In the genomic region with DNA sequence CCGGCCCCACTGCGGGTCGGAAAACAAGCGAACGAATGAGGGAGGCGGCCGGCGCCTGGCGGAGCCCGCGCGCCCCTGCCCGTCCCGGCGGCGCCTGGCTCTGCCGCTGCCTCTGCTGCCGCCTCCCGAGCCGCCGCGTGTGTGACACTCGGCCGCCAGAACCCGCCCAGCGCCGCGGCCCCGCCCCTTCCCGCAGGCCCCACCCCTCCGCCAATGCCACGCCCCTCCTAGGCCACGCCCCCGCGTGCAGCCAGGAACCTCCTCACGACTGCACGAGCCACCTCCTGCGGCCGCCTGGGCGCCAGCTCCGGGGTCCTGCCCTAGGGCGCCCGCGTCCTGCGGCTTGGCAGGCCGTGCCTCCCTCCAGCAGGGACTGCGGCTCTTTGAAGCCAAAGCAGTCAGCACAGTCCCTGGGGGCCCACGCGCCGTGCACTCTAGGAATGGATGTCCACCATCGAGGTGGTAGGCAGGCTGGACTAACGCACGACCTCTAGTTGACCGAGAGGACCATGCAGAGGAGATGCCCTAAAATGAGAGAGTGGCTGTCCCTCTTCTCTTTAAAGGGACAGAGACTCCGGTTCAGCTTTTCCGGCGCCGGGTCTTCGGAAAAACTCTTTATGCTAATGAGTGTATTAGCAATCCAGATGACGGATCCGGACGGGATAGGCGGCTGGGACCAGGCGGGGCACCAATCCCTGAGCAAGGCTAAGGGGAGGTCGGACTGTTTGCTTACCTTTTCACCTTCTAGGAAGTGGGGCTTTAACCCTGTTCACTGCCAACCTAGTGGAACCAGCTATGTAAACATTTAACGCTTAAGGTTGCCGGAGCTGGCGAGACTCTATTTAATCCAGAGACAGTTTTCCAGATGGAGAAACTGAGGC, we compare ENCODE assay signal across 8 mouse cellular contexts. TPM values are rescaled to one million over a fixed set of nuclear protein-coding genes. Genes with fewer than 3 reads are reported as not detected.
DNase-seq lines count a peak whose midpoint lies in the region; ATAC-seq and TF ChIP-seq lines count a peak whose summit lies in the region.

No protein-coding gene starts in this region.

- peak overlapping the region; percentile 89 for H3K4me3 ChIP-seq in ES-Bruce4 (ENCODE audit: low read depth, low read length)
- peak overlapping the region; percentile 85 for H3K4me3 ChIP-seq in forebrain, embryonic 13.5 days
- H3K4me3 ChIP-seq in liver, embryonic 15.5 days (replicated peaks), result peak overlapping the region; percentile 91
- H3K4me3 ChIP-seq in neural tube, embryonic 11.5 days (ENCODE audit: low read depth, low read length), result peak overlapping the region; percentile 67
- H3K4me3 ChIP-seq in stomach, embryonic 16.5 days (replicated peaks; ENCODE audit: low read length), result peak overlapping the region; percentile 84

- WGBS in forebrain, embryonic 13.5 days, result under 1% methylated on average over 51 of the region's 68 CpGs
- WGBS in liver, embryonic 15.5 days (ENCODE audit: insufficient replicate concordance), result 1% methylated on average over 68 of the region's 68 CpGs
- whole genome bisulfite sequencing in neural tube, embryonic 11.5 days, result under 1% methylated on average over 44 of the region's 68 CpGs
- WGBS in stomach, embryonic 16.5 days, result under 1% methylated on average over 64 of the region's 68 CpGs

- 0 out of 2 replicates have a peak, but pooled peaks have one; percentile 33 for TF ChIP-seq EP300 in ES-Bruce4 (IDR thresholded peaks at IDR 0.05; ENCODE audit: insufficient read depth, low read depth, low read length)

- no peaks in the 10 kb centered on the region for H3K9me3 ChIP-seq in ES-Bruce4 (replicated peaks; ENCODE audit: control insufficient read depth, insufficient read depth, low read length, poor library complexity, severe bottlenecking)
- no peaks in the 10 kb centered on the region for H3K9me3 ChIP-seq in forebrain, embryonic 13.5 days (replicated peaks)
- no peaks in the 10 kb centered on the region for H3K9me3 ChIP-seq in liver, embryonic 15.5 days (replicated peaks)
- no peaks in the 10 kb centered on the region for H3K9me3 ChIP-seq in neural tube, embryonic 11.5 days (ENCODE audit: control insufficient read depth, low read length)
- no peaks in the 10 kb centered on the region for H3K9me3 ChIP-seq in stomach, embryonic 16.5 days (replicated peaks; ENCODE audit: control insufficient read depth, low read length)

- peak; percentile 8 for TF ChIP-seq POLR2A in ES-Bruce4 (IDR thresholded peaks at IDR 0.05; ENCODE audit: insufficient read depth, low read length)

- no peaks in the 10 kb centered on the region for H3K4me1 ChIP-seq in ES-Bruce4 (ENCODE audit: control insufficient read depth, insufficient read depth, low read length)
- peaks cover 70% of the 10 kb centered on the region for H3K4me1 ChIP-seq in forebrain, embryonic 13.5 days
- peaks cover 69% of the 10 kb centered on the region for H3K4me1 ChIP-seq in liver, embryonic 15.5 days (replicated peaks)
- H3K4me1 ChIP-seq in neural tube, embryonic 11.5 days (ENCODE audit: control insufficient read depth, insufficient read depth, low read length), result peaks cover 11% of the 10 kb centered on the region
- H3K4me1 ChIP-seq in stomach, embryonic 16.5 days (ENCODE audit: control insufficient read depth, insufficient read depth, low read length), result peaks cover 28% of the 10 kb centered on the region

- DNase-seq in heart, postnatal 10 days, result peak; percentile 95 to 96
- peak; percentile 97 to 98 for DNase-seq in kidney, postnatal 4 days
- DNase-seq in neural tube, embryonic 11.5 days (ENCODE audit: low spot score), result peak; percentile 94

- peak; percentile 66 for ATAC-seq in cerebellum, adult (ENCODE audit: insufficient number of reproducible peaks, low FRiP score, low TSS enrichment)
- ATAC-seq in forebrain, embryonic 13.5 days, result peak; percentile 90
- peak; percentile 83 for ATAC-seq in liver, embryonic 15.5 days (ENCODE audit: insufficient read depth)
- peak; percentile 89 for ATAC-seq in neural tube, embryonic 11.5 days (ENCODE audit: insufficient read depth, low FRiP score, low TSS enrichment)
- ATAC-seq in stomach, embryonic 16.5 days (ENCODE audit: insufficient read depth, low FRiP score), result peak; percentile 91

- H3K9ac ChIP-seq in ES-Bruce4 (ENCODE audit: low read depth, poor library complexity, severe bottlenecking), result peak overlapping the region; percentile 96
- H3K9ac ChIP-seq in forebrain, embryonic 13.5 days, result peak overlapping the region; percentile 92
- peak overlapping the region; percentile 95 for H3K9ac ChIP-seq in liver, embryonic 15.5 days
- H3K9ac ChIP-seq in neural tube, embryonic 11.5 days (ENCODE audit: low read length), result peak overlapping the region; percentile 76
- H3K9ac ChIP-seq in stomach, embryonic 16.5 days (ENCODE audit: low read length), result peak overlapping the region; percentile 95

- no peak for TF ChIP-seq CTCF in ES-Bruce4 (IDR thresholded peaks at IDR 0.05; ENCODE audit: low read depth, low read length)

- peak overlapping the region; percentile 36; the same call in 1 of the 2 replicates for H3K27ac ChIP-seq in ES-Bruce4 (ENCODE audit: insufficient read depth, low read length)
- H3K27ac ChIP-seq in forebrain, embryonic 13.5 days, result peak overlapping the region; percentile 92
- peak overlapping the region; percentile 94 for H3K27ac ChIP-seq in liver, embryonic 15.5 days (replicated peaks)
- peak overlapping the region; percentile 80 for H3K27ac ChIP-seq in neural tube, embryonic 11.5 days (ENCODE audit: low read depth, low read length)
- H3K27ac ChIP-seq in stomach, embryonic 16.5 days (ENCODE audit: low read length), result peak overlapping the region; percentile 100

- H3K4me2 ChIP-seq in forebrain, embryonic 13.5 days, result peak overlapping the region; percentile 83
- H3K4me2 ChIP-seq in liver, embryonic 15.5 days, result peak overlapping the region; percentile 99
- peak overlapping the region; percentile 94 for H3K4me2 ChIP-seq in neural tube, embryonic 11.5 days (ENCODE audit: low read depth)
- peak overlapping the region; percentile 98 for H3K4me2 ChIP-seq in stomach, embryonic 16.5 days (ENCODE audit: low read depth, low read length)

- H3K36me3 ChIP-seq in ES-Bruce4 (ENCODE audit: control insufficient read depth, insufficient read depth, low read length, poor library complexity, severe bottlenecking), result no peaks in the 10 kb centered on the region
- H3K36me3 ChIP-seq in forebrain, embryonic 13.5 days (ENCODE audit: poor library complexity, severe bottlenecking), result peaks cover 6% of the 10 kb centered on the region; the same call in 1 of the 2 replicates
- peaks cover 12% of the 10 kb centered on the region; the same call in 1 of the 2 replicates for H3K36me3 ChIP-seq in liver, embryonic 15.5 days (replicated peaks)
- H3K36me3 ChIP-seq in neural tube, embryonic 11.5 days (ENCODE audit: control insufficient read depth, insufficient read depth, low read length), result no peaks in the 10 kb centered on the region
- no peaks in the 10 kb centered on the region for H3K36me3 ChIP-seq in stomach, embryonic 16.5 days (ENCODE audit: control insufficient read depth, insufficient read depth, low read length)

- peaks cover 10% of the 10 kb centered on the region for H3K27me3 ChIP-seq in ES-Bruce4 (ENCODE audit: control insufficient read depth, insufficient read depth, low read length, poor library complexity, severe bottlenecking)
- H3K27me3 ChIP-seq in forebrain, embryonic 13.5 days, result no peaks in the 10 kb centered on the region
- H3K27me3 ChIP-seq in liver, embryonic 15.5 days, result peaks cover 24% of the 10 kb centered on the region
- peaks cover 4% of the 10 kb centered on the region; the same call in 1 of the 2 replicates for H3K27me3 ChIP-seq in neural tube, embryonic 11.5 days (ENCODE audit: control insufficient read depth, insufficient read depth, low read length)
- H3K27me3 ChIP-seq in stomach, embryonic 16.5 days (ENCODE audit: control insufficient read depth, insufficient read depth, low read length), result no peaks in the 10 kb centered on the region

- intact Hi-C loops in heart, postnatal 10 days (cut with DNase I), result loop anchor here (5.0 kb wide), 2 partner anchors 189 to 514 kb away; partner anchors contain the start of genes Dcaf10, Exosc3 and Polr1e

RNA-seq across cellular contexts. Expression of gene Shb, which starts 1.4 kb away (rescaled TPM):
- polyA plus RNA-seq in ES-Bruce4 (2011; ENCODE audit: insufficient read depth, insufficient read length, low read depth, missing spikeins), result 24.5 and 27.4 TPM in 2 replicates
- 6.5 and 7.2 TPM in 2 replicates for polyA plus RNA-seq in forebrain, embryonic 13.5 days (2015; fragmentation: Nextera tagmentation; extraction: Ambion mirVana)
- total RNA-seq in heart, postnatal 10 days (2021), result 10 to 100 TPM; 67.9 to 71.6 TPM
- 2.9 and 3.9 TPM in 2 replicates for polyA plus RNA-seq in liver, embryonic 15.5 days (2015; fragmentation: Nextera tagmentation; extraction: Ambion mirVana)
- 6.1 and 7.5 TPM in 2 replicates for polyA plus RNA-seq in neural tube, embryonic 11.5 days (2014; fragmentation: Nextera tagmentation; extraction: Ambion mirVana)
- 2.1 and 2.7 TPM in 2 replicates for polyA plus RNA-seq in stomach, embryonic 16.5 days (2015; fragmentation: Nextera tagmentation; extraction: Ambion mirVana)

Comparison
In these comparisons a context has a peak if more than half of its experiments do, and no peak if none do; other contexts are left out.
1. Peak in every context shown above with its lines: DNase-seq, ATAC-seq, H3K4me3 ChIP-seq and H3K27ac ChIP-seq.
2. H3K27ac ChIP-seq: peak in every context shown above with its lines; median percentile 100 in stomach, embryonic 16.5 days; 94 in liver, embryonic 15.5 days; 92 in forebrain, embryonic 13.5 days; 80 in neural tube, embryonic 11.5 days; 36 in ES-Bruce4.